Mouse (Mus musculus) testis, adult 2 months (tissue): ENCODE measurements around the gene Sacs.

Experiments
- CTCF ChIP-seq: fragments of 200-500 bp; IDR thresholded peaks from 2 replicates; pipeline ENCODE4 v1.5.1; 2012; ENCODE audit warnings: low read depth, mild to moderate bottlenecking, inconsistent platforms, low read length, moderate library complexity; ENCODE audit not compliant: control insufficient read depth, insufficient read depth, insufficient replicate concordance
- POLR2A ChIP-seq: fragments of 200-500 bp; IDR thresholded peaks from 2 replicates; pipeline ENCODE4 v1.6.1; 2012; ENCODE audit warnings: low read depth, mild to moderate bottlenecking, inconsistent platforms, low read length, moderate library complexity; ENCODE audit not compliant: control insufficient read depth

- TF ChIP-seq CTCF: no peak
- no peak for TF ChIP-seq POLR2A
Measured at GRCm38 (mm10) chr14:61258352-61258751, 120.1 kb downstream of the Sacs start, which contains the start of gene Sgcg.
